ENCODE assay signal across 9 mouse cellular contexts in the genomic region with DNA sequence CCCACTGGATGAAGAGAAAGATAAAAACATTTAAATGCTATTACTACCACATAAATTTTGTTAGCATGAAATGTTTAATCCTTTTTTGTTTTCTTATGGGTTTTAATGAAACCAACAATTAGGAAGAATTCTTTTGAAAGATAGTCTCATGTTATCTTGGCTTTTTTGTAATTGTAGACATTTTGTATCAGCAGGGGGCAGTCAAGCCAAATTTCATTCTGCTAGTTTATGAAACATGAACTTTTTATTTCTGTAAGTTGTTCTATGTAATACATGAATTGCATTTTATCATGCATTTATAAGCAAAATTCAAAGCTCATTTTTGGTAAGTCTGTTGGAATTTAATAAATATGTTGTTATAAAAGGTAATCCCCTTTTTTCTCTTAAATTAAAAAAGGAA. TPM values are rescaled to one million over a fixed set of nuclear protein-coding genes. Genes with fewer than 3 reads are reported as not detected.
DNase-seq lines count a peak whose midpoint lies in the region; ATAC-seq and TF ChIP-seq lines count a peak whose summit lies in the region.
"Had no signal": no experiment of that assay in that cellular context is flagged by ENCODE, and none has a peak within 500 bp of the region (broad histone marks: within the 10 kb centered on the region; RNA-seq: fewer than 3 reads in every experiment).

No protein-coding gene starts in this region.

- no peak overlapping the region for H3K4me3 ChIP-seq in layer of hippocampus, adult 2 months
- no peak overlapping the region for H3K4me3 ChIP-seq in MEL (ENCODE audit: control insufficient read depth in 1 of 2, insufficient read depth in 1 of 2, low read depth in 2 of 2, low read length in 2 of 2)
- H3K4me3 ChIP-seq in liver, postnatal 0 days (ENCODE audit: low read depth, low read length), result no peak overlapping the region
- H3K4me3 ChIP-seq: erythroblast, embryonic 14.5 days had no signal

- no peaks in the 10 kb centered on the region for H3K9me3 ChIP-seq in MEL (replicated peaks; ENCODE audit: insufficient read depth, low read length)
- H3K9me3 ChIP-seq in liver, postnatal 0 days (ENCODE audit: low read length), result no peaks in the 10 kb centered on the region

- H3K27ac ChIP-seq in layer of hippocampus, adult 2 months, result no peak overlapping the region
- H3K27ac ChIP-seq in MEL (ENCODE audit: control insufficient read depth, low read depth, low read length), result no peak overlapping the region
- H3K27ac ChIP-seq in liver, postnatal 0 days (ENCODE audit: low read depth), result no peak overlapping the region

- no peaks in the 10 kb centered on the region for H3K27me3 ChIP-seq in MEL (ENCODE audit: control insufficient read depth in 1 of 2, insufficient read depth in 2 of 2, low read length in 2 of 2)
- no peaks in the 10 kb centered on the region for H3K27me3 ChIP-seq in liver, postnatal 0 days (ENCODE audit: insufficient read depth, low read length)

- DNase-seq in cerebellum, postnatal 14 days, result peak; percentile 10 to 33
- DNase-seq in cerebellum, adult 9-10 months, result no peak
- peak in 1 of 2 experiments; percentile 40 for DNase-seq in layer of hippocampus, adult 2 months (ENCODE audit: low spot score in 2 of 2)
- DNase-seq in layer of hippocampus, adult 9-10 months (ENCODE audit: low spot score), result no peak
- DNase-seq in MEL (ENCODE audit: low read depth, low spot score), result peak; percentile 45
- DNase-seq in liver, postnatal 0 days, result no peak

- TF ChIP-seq EP300 in MEL (IDR thresholded peaks at IDR 0.05; ENCODE audit: low read depth in 1 of 2, low read length in 2 of 2), result no peak
- peak; percentile 38; the same call in 1 of the 2 replicates for TF ChIP-seq EP300 in liver, postnatal 0 days (IDR thresholded peaks at IDR 0.05; ENCODE audit: low read depth)

- no peak for ATAC-seq in liver, postnatal 0 days
- no peak for ATAC-seq in monocyte, adult 5-6 weeks (replicated peaks; ENCODE audit: insufficient number of reproducible peaks, low FRiP score, low TSS enrichment, poor library complexity, severe bottlenecking)
- ATAC-seq in erythroblast, adult 5-6 weeks (replicated peaks; ENCODE audit: low FRiP score, poor library complexity, severe bottlenecking), result no peak

- peak; percentile 66 for TF ChIP-seq RAD21 in MEL (IDR thresholded peaks at IDR 0.05; ENCODE audit: low read depth, low read length)

- peak; percentile 79 for TF ChIP-seq CTCF in layer of hippocampus, adult 2 months (conservative IDR thresholded peaks at IDR 0.05)
- peak in 1 of 3 experiments; percentile 58; a peak in 3 of 6 replicates for TF ChIP-seq CTCF in MEL (IDR thresholded peaks at IDR 0.05 in 2 of 3, conservative IDR thresholded peaks at IDR 0.05 in 1 of 3; ENCODE audit: control insufficient read depth in 1 of 3, insufficient read depth in 1 of 3, low read depth in 2 of 3, low read length in 3 of 3, poor library complexity in 1 of 3, severe bottlenecking in 1 of 3)
- peak; percentile 64 for TF ChIP-seq CTCF in liver, postnatal 0 days (IDR thresholded peaks at IDR 0.05; ENCODE audit: low read depth)

- no peaks in the 10 kb centered on the region for H3K79me2 ChIP-seq in MEL (ENCODE audit: control insufficient read depth, insufficient read depth, low read length, poor library complexity)

- peaks cover 12 to 19% of the 10 kb centered on the region in 2 experiments for H3K36me3 ChIP-seq in MEL (ENCODE audit: control insufficient read depth in 1 of 2, insufficient read depth in 2 of 2, low read length in 2 of 2)
- H3K36me3 ChIP-seq in liver, postnatal 0 days (replicated peaks; ENCODE audit: insufficient read depth, low read length), result no peaks in the 10 kb centered on the region

- H3K9ac ChIP-seq in MEL (ENCODE audit: control insufficient read depth, low read depth, low read length, poor library complexity, severe bottlenecking), result no peak overlapping the region
- no peak overlapping the region for H3K9ac ChIP-seq in liver, postnatal 0 days (replicated peaks)

- TF ChIP-seq POLR2A in MEL (IDR thresholded peaks at IDR 0.05; ENCODE audit: control insufficient read depth in 1 of 2, insufficient read depth in 1 of 2, low read depth in 1 of 2, low read length in 2 of 2, poor library complexity in 1 of 2), result no peak

- peaks cover 2 to 13% of the 10 kb centered on the region in 2 experiments; a peak in 2 of 4 replicates for H3K4me1 ChIP-seq in MEL (ENCODE audit: control insufficient read depth in 1 of 2, insufficient read depth in 2 of 2, low read length in 2 of 2)
- H3K4me1 ChIP-seq in liver, postnatal 0 days (ENCODE audit: insufficient read depth), result no peaks in the 10 kb centered on the region

- no peak overlapping the region for H3K4me2 ChIP-seq in liver, postnatal 0 days (ENCODE audit: low read depth, low read length)

TF ChIP-seq in MEL, 35 proteins besides CTCF, POLR2A, EP300 and RAD21:
- TF ChIP-seq UBTF (IDR thresholded peaks at IDR 0.05; ENCODE audit: borderline replicate concordance, insufficient read depth, low read depth, low read length), result no peak
- TF ChIP-seq SMC3 (IDR thresholded peaks at IDR 0.05; ENCODE audit: low read depth, low read length), result peak; percentile 66
- no peak for TF ChIP-seq HCFC1 (IDR thresholded peaks at IDR 0.05; ENCODE audit: low read depth, low read length)
- peak; percentile 60 for TF ChIP-seq ZC3H11A (IDR thresholded peaks at IDR 0.05; ENCODE audit: low read depth, low read length)
- TF ChIP-seq MYC (IDR thresholded peaks at IDR 0.05; ENCODE audit: low read depth, low read length), result no peak
- TF ChIP-seq ZMIZ1 (IDR thresholded peaks at IDR 0.05; ENCODE audit: low read depth, low read length), result no peak
- no peak for TF ChIP-seq MAX (IDR thresholded peaks at IDR 0.05; ENCODE audit: low read length)
- no peak for TF ChIP-seq ZKSCAN1 (IDR thresholded peaks at IDR 0.05; ENCODE audit: low read depth, low read length)
- TF ChIP-seq MXI1 (IDR thresholded peaks at IDR 0.05; ENCODE audit: low read depth, low read length), result no peak
- TF ChIP-seq USF1 (IDR thresholded peaks at IDR 0.05; ENCODE audit: low read depth, low read length), result no peak
- TF ChIP-seq TCF12 (IDR thresholded peaks at IDR 0.05; ENCODE audit: low read depth, low read length), result no peak
- TF ChIP-seq POLR2AphosphoS5 (IDR thresholded peaks at IDR 0.05; ENCODE audit: borderline replicate concordance, low read depth, low read length), result no peak
TF ChIP-seq in MEL: peak in this region for 2.

RNA-seq across cellular contexts. Expression of gene Nudt6, which starts 52.5 kb away (rescaled TPM):
- 1 to 10 TPM; 5.3 to 5.4 TPM for total RNA-seq in layer of hippocampus, adult 2 months (2021)
- 4.0 and 6.0 TPM in 2 replicates for total RNA-seq in MEL (2012; rRNA removed)
- polyA plus RNA-seq in MEL (2012; ENCODE audit: insufficient read depth in 1 of 2, insufficient read length in 2 of 2, low read depth in 1 of 2, low replicate concordance in 2 of 2, missing spikeins in 1 of 2), result 1 to 10 TPM in 1 of 2 experiments, not detected in 1; 9.1 TPM
- polyA plus RNA-seq in liver, postnatal 0 days (2015; fragmentation: Nextera tagmentation; extraction: Ambion mirVana), result 11.2 and 11.4 TPM in 2 replicates
- total RNA-seq in monocyte, adult 5-6 weeks (2017), result 10.5 to 21.5 TPM (median 17.6 TPM) in 3 replicates
- 1.3 TPM in 1 of 2 replicates, not detected in the other for total RNA-seq in erythroblast, adult 5-6 weeks (2015; ENCODE audit: low replicate concordance)
- 1.5 and 7.5 TPM in 2 replicates for total RNA-seq in erythroblast, adult 5-6 weeks (2017; ENCODE audit: low replicate concordance)

RNA-seq across cellular contexts. Expression of gene Spata5, which starts 52.8 kb away (rescaled TPM):
- total RNA-seq in layer of hippocampus, adult 2 months (2021), result 10 to 100 TPM; 25.3 to 30.5 TPM
- 67.6 and 73.2 TPM in 2 replicates for total RNA-seq in MEL (2012; rRNA removed)
- polyA plus RNA-seq in MEL (2012; ENCODE audit: insufficient read depth in 1 of 2, insufficient read length in 2 of 2, low read depth in 1 of 2, low replicate concordance in 2 of 2, missing spikeins in 1 of 2), result 10 to 100 TPM in 1 of 2 experiments, not detected in 1; 33.5 TPM
- polyA plus RNA-seq in liver, postnatal 0 days (2015; fragmentation: Nextera tagmentation; extraction: Ambion mirVana), result 10.1 and 13.8 TPM in 2 replicates
- 105 to 136 TPM (median 120 TPM) in 3 replicates for total RNA-seq in monocyte, adult 5-6 weeks (2017)
- 1.0 and 2.5 TPM in 2 replicates for total RNA-seq in erythroblast, adult 5-6 weeks (2015; ENCODE audit: low replicate concordance)
- total RNA-seq in erythroblast, adult 5-6 weeks (2017; ENCODE audit: low replicate concordance), result 22.2 and 23.6 TPM in 2 replicates

Comparison
In these comparisons a context has a peak if more than half of its experiments do, and no peak if none do; other contexts are left out.
1. DNase-seq: peak in cerebellum, postnatal 14 days (2 of 2) and MEL (single experiment); none in cerebellum, adult 9-10 months (single experiment), layer of hippocampus, adult 9-10 months (single experiment) and liver, postnatal 0 days (single experiment).